Mouse (Mus musculus) heart, postnatal 25 days (tissue): Measurements from ENCODE around the gene BC049715. TPM values are rescaled to one million over a fixed set of nuclear protein-coding genes. Genes with fewer than 3 reads are reported as not detected.
A peak's percentile ranks its signal among the peaks of the same experiment; 100 is the strongest.
"Not testable (repeated sequence)": the region's sequence is repeated elsewhere in the genome, so short reads cannot be mapped to it uniquely, and the experiment has no call there.

ENCODE experiments used
- DNase-seq: peaks from one replicate; pipeline ENCODE4 v3.0.0; 2022; ENCODE audit warnings: low spot score
- intact Hi-C: fragments of 180-260 bp; cut with DNase I; formaldehyde crosslinking; loops from one replicate; pipeline ENCODE4 v1.15.1; 2025
- total RNA-seq, 2 experiments: library from RNA; stranded (reverse); gene quantifications; 2 replicates each; pipeline ENCODE4 v1.2.3; 2021

BC049715 gene
- total RNA-seq: 1 to 10 TPM in 1 of 2 experiments, under 1 TPM in 1; 0.62 to 2.0 TPM

DNA sequence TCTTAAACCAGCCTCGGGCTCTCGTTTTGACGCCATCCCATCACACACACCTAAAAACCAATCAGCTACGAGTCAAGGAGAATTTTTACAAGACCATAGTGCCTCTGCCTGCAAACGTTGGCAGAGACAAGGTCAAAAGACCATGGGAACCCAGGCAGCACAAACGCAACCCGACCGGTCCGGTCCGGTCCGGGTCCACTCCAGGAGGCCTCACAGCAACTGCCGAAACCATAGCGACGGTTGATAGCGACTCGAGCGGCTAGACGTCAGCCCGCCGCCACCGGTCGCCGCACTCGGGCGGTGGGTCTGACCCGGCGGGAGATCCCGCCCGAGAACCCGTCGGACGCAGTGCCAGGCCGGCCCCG lies at the start of gene BC049715:
TSS of gene BC049715 (plus strand) at position 111 of the 365 bp plus-strand sequence.
- DNase-seq: no peak
- intact Hi-C loops: loop anchor here (1.0 kb wide), 1 partner anchor 23 kb away; the partner anchor contains the start of gene Hist4h4

- no peak for DNase-seq
- intact Hi-C loops: no loop called here
Measured at GRCm38 (mm10) chr6:136781377-136781986, 45.9 kb upstream of the BC049715 start, which contains the start of gene Gucy2c. Gucy2c (minus strand) TSS chr6:136781765.

GRCm38 (mm10) chr6:136782146-136782545 lies 45.3 kb upstream of the BC049715 start:
- intact Hi-C loops: no loop called here
- no peak for DNase-seq

DNA sequence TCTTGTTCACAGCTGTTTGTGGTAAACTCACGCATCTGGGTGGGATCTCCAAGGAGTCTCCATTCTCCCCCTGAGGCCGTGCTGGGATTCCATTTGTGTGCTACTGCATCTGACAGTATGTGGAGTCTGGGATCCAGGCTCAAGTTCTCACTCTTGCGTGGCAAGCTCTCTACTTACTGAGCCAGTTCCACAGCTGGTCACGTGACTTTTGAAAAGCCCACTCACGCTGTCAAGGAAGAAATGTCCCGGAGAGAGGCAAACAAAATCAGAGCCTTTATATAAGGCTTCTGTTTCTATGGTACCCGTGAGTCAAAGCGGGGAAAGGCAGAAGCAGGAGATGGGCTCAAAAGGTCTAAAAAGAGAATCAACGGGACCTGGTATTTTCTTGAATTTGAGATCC lies 44.7 kb upstream of the BC049715 start:
- intact Hi-C loops: no loop called here
- DNase-seq: no peak

DNA sequence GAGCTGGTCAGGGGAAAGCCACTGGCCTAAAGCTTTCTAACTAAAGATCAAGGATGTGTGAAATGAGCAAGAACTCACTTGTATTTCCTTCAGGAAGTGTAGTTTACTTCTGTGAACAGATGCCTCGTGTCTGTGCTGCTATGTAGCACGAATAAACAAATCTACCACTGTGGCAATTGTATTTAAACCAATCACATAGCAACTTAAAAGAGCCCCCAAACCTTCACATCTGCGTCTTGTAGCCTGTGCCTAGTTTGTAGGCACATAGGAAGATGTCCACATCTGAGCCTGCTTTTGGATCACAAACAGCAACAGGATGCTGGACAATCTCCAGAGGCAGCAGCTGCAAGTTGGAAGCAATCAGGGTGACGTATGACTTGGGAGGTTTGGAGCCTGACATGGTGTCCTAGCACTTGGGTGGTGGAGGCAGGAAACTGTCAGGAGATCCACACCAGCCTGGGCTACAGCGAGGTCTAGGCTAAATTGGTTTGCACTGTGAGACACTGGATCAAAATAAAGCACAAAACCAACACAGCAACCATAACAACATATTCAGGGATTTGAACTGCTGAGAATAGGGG lies 37.9 kb upstream of the BC049715 start:
- peak; percentile 72 for DNase-seq
- intact Hi-C loops: no loop called here

- no peak for DNase-seq
- intact Hi-C loops: no loop called here
Measured at GRCm38 (mm10) chr6:136792884-136793758, 34.3 kb upstream of the BC049715 start.

DNA sequence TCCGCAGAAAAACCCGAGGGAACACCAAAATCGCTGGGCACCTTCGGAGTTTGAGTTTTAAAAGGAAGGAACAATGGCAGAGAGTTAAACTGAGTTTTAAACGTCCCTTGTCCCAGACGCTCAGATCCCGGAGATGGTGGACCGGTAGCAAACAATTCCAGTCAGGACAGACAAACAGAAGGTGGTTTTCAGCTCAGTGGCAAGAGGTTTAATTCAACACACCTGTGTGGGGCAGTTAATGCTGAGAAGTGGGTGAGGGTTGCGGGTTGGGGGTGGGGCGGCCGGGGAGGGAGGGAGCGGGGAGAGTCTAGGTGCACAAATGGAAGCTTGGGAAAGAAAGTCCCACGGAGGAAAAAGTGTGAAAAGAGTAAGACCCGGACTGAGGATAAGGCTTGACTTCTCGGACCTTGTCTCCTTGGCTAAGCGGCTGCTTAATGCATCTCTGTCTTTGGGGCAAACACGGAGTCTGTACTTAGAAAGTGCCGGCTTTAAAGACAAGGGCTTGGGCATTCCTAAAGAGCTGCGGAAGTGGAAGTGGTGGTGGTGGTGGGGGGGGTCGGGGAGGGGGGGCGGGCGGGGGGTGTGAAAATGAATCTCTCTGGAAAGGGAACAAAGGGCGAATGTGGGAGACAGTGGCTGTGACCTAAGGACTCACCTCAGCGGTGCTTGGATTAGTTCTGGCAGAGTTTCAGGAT lies 33.4 kb upstream of the BC049715 start:
- intact Hi-C loops: no loop called here
- DNase-seq: no peak

- DNase-seq: no peak
- intact Hi-C loops: no loop called here
Measured at GRCm38 (mm10) chr6:136795110-136795509, 32.3 kb upstream of the BC049715 start.

GRCm38 (mm10) chr6:136795850-136796249 lies 31.6 kb upstream of the BC049715 start:
- no peak for DNase-seq
- intact Hi-C loops: no loop called here

- DNase-seq, intact Hi-C loops: not testable (repeated sequence)
Measured at GRCm38 (mm10) chr6:136797874-136798693, 29.3 kb upstream of the BC049715 start.

GRCm38 (mm10) chr6:136800710-136801109 lies 26.7 kb upstream of the BC049715 start:
- no peak for DNase-seq
- intact Hi-C loops: loop anchor here (10.0 kb wide), 1 partner anchor 934 kb away; the partner anchor contains the start of gene Strap

DNA sequence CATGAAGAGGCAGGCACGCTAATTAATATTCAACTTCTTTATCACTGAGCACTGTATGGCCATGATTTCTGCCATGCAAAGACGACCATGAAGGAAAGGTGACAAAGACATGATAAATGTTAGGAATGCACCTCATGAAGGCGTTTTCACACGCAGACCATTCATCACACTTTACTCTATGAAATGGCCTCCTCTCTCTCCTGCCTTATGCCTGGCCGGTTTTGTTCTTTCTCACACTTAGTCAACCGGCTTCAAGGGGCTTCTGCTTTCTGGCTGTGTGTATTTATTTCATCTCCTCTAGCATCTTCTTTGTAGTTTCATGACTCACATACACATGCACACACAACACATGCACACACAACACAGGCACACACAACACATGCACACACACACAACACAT lies 26.2 kb upstream of the BC049715 start:
- no peak for DNase-seq
- intact Hi-C loops: loop anchor here (10.0 kb wide), 1 partner anchor 934 kb away; the partner anchor contains the start of gene Strap

DNA sequence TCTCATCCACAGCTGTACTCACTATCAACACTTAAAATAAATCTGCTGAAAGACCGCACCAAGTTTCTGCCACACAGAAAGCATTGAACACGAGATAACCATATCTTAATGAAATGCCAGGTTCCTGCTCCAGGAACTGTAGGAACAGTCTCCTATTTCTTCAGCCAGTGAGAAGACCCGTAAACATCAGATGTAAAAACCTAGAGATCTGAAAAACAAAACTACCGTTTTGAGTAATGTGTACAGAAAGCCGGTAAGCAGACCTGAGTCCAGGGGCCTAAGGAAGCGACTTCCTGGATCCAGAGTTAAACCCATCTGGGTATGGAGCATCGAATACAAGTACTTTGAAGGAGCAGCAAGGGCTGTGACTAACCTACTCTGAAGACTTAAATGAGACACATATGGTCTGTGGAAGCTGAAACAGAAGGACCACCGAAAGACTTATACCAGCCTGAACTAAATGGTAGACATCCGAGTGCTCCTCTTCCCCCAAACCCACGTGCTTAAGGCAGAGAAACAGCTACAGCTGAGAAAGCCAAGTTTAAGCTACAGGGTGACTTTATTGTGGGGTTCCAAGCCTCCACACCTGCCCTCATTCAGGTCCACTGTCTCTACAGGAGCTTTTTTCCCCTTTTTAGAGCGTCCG lies 24.2 kb upstream of the BC049715 start:
- DNase-seq: no peak
- intact Hi-C loops: loop anchor here (10.0 kb wide), 1 partner anchor 932 kb away; the partner anchor contains the start of gene Strap

- intact Hi-C loops: loop anchor here (1.0 to 10.0 kb wide), 2 partner anchors 23 to 931 kb away; partner anchors contain the start of genes BC049715 and Strap
Measured at GRCm38 (mm10) chr6:136803739-136804633, 23.4 kb upstream of the BC049715 start, which contains the start of gene Hist4h4. Hist4h4 (minus strand) TSS chr6:136804415.

DNA sequence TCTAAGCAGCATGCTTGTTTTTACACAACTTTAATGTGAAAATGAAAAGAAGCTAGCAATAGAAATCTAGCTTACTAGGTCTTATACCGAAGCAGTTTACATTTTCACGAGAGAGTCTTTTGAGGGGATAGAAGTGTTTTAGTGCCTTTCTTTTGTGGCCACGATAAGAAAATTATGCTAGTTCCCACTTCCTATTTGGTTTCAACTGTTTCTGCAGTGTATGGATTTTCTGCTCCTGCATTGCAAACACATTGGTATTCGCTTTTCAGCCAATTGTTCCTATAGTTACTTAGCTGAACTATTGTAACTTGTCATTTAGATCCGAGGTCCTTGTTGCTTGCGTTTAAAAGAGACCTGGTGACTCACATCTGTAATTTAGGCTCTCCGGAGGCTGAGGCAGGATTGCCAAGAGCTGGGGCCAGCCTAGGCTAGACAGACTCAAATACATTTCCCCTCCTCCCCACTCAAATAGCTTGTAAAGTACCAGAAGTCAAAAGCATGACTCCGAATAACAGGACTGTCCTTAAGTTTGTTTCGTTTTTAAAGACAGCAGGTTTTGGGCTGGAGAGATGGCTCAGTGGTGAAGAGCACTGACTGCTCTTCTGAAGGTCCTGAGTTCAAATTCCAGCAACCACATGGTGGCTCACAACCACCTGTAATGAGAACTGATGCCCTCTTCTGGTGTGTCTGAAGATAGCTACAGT lies 22.6 kb upstream of the BC049715 start:
- DNase-seq: no peak
- intact Hi-C loops: loop anchor here (1.0 to 10.0 kb wide), 2 partner anchors 22 to 930 kb away; partner anchors contain the start of genes BC049715 and Strap

More at GRCm38 (mm10) chr6:136803739-136804633, 23.4 kb upstream of the BC049715 start, which contains the start of gene Hist4h4:
- DNase-seq: peak; percentile 91

- DNase-seq: no peak
- intact Hi-C loops: loop anchor here (10.0 kb wide), 1 partner anchor 929 kb away; the partner anchor contains the start of gene Strap
Measured at GRCm38 (mm10) chr6:136805409-136805775, 22.0 kb upstream of the BC049715 start.

DNA sequence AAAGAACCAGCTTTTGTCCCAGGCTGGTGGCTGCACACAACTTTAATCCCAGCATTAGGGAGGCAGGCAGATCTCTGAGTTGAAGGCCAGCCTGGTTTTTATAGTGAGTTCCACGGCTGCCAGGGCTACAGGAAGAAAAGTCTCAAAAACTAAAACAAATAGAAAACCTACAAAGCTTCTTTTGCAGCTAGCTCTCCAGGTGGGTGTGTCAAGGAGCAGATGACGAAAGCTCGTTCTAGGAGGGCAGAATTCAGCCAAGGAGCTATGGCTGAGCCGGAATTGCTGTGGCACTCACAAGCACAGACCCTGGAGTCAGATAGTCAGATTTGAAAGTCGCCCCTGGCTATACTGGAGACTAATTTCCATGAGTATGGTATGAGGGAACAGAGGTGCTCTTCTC lies 20.6 kb upstream of the BC049715 start:
- intact Hi-C loops: loop anchor here (10.0 kb wide), 1 partner anchor 928 kb away; the partner anchor contains the start of gene Strap
- DNase-seq: no peak
